Mouse (Mus musculus) mouse trophoblast stem cell (cell line): ENCODE measurements around the gene Clec18a.
"Not testable (repeated sequence)": the region's sequence is repeated elsewhere in the genome, so short reads cannot be mapped to it uniquely, and the experiment has no call there.

ENCODE experiments used
- in situ Hi-C, 2 experiments: fragments of 300-500 bp; cut with MseI, MboI; formaldehyde crosslinking; loops; 2 replicates in 1 of 2; 3 replicates in 1 of 2; pipeline ENCODE4 v1.15.1; 2025

The Clec18a gene

DNA sequence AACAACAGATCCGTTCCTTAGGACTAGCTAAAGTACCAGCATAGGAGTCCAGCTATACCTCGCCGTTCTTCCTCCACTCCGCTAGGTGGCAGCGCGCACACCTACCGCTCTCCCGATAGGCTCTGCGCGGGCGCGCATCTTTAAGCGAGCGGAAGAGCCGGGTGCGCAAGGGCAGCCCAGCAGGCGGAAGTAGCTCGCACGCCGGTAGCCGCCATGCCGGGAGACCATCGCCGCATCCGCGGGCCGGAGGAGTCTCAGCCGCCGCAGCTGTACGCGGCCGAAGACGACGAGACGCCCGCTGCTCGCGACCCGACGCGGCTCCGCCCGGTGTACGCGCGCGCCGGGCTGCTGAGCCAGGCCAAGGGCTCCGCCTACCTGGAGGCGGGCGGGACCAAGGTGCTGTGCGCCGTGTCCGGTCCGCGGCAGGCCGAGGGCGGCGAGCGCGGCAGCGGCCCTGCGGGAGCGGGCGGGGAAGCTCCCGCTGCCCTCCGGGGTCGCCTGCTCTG, 36.0 kb downstream of the Clec18a start, which contains the start of gene Exosc6:
Gene Exosc6, plus strand, starts transcription at position 182 of the 506 bp plus-strand sequence.
- in situ Hi-C loops = no loop called here

DNA sequence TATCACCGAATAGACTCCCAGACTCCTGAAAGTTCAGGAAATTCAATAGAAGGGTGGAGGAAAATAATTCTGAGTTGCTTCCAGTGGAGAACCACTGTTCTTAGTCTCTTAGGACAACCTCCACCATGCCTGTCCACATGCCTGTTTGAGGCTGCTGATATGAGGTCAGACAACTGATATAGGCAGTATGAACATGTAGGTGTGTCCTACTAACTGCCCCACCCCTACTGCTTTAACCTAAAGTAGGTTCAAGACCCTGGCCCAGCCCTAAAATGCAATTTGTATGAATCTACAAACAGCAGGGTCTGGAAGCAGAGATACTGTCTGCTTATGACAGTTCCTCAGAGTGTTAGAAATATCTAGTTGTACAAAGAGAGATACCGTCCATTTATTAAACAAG, 36.6 kb downstream of the Clec18a start:
- in situ Hi-C loops = no loop called here

GRCm38 (mm10) chr8:111055031-111055634, 37.1 kb downstream of the Clec18a start:
- in situ Hi-C loops = no loop called here

DNA sequence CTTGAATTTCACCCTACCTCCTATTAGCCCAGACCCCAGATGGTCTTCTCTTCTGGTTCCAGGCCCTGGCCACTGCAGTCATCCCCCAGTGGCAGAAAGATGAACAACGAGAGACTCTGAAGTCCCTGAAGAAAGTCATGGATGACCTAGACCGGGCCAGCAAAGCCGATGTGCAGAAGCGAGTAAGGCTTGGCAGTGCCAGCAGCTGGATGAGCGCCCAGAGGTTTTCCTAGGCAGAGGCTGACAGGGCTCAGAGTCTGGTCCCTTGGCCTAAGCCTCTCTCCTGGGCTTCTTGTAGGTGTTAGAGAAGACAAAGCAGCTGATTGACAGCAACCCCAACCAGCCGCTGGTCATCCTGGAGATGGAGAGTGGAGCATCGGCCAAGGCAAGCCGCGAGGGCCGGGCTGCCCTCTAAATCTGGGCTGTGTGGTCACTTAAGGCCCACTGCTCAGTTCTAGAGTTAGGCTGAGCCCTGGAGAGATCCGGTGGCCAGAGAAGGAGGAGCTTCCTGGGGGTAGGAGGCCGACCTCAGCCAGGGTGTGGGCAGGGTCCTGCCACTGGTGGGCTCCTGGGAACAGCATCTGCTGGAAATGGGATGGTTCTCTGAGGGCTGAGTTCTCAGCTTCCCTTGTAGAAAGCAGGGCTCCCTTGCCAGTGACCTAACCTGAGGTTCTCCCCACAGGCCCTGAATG, 38.3 kb downstream of the Clec18a start:
- in situ Hi-C loops = no loop called here

DNA sequence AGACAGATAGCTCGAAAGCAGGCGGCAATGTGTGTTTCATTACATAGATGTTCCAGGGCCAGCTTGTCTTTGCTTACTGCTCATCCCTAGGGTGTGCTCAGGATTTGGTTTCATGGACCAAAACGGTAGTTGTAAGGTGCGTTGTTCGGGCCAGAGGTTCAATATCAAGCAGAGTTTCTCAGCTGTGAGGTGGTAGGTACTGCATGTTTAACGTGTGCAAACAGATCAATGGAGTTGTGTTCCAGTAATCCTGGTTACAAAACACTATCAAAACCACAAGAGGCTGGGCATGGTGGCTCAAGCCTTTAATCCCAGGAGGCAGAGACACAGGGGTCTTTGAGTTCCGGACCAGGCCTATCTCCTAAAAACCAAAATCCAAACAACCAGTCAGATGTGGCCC, 43.1 kb downstream of the Clec18a start:
- in situ Hi-C loops = no loop called here

- in situ Hi-C loops = no loop called here
These were observed 43.5 kb downstream of the Clec18a start for GRCm38 (mm10) chr8:111048694-111049093.

GRCm38 (mm10) chr8:111044003-111044734, 48.1 kb downstream of the Clec18a start:
- in situ Hi-C loops = no loop called here

GRCm38 (mm10) chr8:111042546-111042945, 49.7 kb downstream of the Clec18a start:
- in situ Hi-C loops = no loop called here

GRCm38 (mm10) chr8:111036591-111036990, 55.6 kb downstream of the Clec18a start:
- in situ Hi-C loops = no loop called here

GRCm38 (mm10) chr8:111034276-111034675, 58.0 kb downstream of the Clec18a start:
- in situ Hi-C loops = no loop called here

DNA sequence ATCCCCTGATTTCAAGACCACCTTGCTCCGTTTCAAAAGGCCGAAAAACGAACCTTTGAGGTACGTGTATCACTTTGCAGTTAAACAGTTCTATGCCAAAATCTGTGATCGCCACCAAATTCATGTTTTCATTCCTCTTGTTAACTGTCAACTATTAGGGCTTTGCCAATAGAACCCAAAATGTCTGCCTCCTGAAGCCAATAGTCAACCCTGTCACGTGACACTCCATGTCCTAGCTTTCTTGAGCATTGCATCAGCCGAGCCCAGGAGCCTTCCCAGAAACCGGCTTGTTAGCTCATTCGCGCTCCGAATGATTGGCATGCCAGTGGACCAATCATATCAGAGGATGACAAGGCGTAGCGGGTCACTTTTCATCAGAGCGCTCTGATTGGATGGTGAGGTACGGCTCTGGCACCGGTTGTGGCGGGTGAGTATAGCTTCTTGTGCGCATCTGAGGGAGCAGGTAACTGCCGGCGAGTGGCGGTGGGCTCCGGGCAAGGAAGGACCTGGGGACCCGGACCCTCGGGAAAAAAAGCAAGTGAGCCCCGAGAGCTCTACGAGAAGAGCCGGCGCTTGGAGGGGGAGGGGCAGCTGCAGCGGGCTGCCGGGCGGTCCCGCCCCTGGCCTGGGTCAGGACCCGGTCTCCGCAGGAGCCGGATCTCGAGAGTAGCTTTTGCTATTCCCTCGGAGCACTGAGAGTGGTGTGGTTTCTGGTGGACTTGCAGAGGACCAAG, 58.6 kb downstream of the Clec18a start:
- in situ Hi-C loops = no loop called here

DNA sequence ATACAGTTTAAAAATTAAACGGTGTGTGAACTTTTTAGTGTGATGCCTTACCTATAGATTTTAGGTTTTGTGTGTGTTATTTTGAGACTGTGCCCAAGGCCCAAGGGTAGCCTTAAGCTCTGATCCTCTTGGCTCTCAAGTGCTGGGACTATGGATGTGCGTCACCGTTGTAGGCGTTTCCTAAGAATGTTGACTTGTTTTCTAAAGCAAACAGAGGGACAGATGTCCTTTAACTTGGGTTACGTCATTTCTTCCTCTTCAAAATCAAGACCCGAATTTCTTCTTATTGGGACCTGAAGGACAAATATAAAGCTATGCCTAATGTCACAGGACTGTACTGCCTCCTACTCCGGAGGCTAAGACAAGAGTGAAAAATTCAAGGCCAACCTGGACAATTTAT, 59.3 kb downstream of the Clec18a start, which contains the start of gene Aars:
Gene Aars, plus strand, starts transcription at position 229 of the 400 bp plus-strand sequence.
- in situ Hi-C loops = no loop called here

DNA sequence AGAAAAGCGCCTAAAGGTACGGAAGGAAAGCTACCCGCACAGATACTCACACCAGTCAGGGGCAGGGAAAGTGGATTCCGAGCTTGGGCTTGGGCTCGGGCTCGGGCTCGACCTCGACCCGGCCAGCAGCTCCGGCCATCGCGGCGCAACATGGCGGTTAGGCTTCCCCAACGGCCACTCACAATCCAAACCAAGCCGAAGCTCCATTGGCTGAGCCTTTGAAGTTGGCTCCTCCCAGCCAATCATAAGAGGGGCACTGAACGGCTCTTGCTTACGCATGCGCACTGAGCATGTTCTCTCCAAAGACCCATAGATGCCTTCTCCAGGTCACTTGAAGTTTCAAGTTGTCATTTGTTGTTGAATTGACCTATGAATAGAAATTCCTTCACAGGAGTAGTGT, 60.7 kb downstream of the Clec18a start, which contains the start of gene Ddx19b:
Gene Ddx19b, minus strand, starts transcription at position 180 of the 400 bp plus-strand sequence.
- in situ Hi-C loops = no loop called here

DNA sequence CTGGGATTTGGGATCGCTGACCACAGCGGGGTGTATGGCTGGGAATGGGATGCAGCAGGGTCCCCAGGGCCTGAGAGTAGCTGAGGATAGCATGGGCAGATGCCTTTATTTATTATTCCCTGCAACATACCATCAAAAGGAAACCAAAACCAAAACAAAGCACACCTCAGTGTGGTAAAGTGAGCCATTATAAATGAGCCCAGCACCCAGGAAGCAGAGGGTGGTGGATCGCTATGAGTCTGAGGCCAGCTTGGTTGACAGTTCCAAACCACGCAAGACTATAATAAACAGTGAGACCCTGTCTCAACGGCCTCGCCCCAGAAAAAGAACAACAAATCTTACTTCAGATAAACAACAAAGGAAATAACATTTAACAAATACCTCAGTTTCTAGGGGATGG, 62.2 kb downstream of the Clec18a start:
- in situ Hi-C loops = no loop called here

GRCm38 (mm10) chr8:111029589-111029988, 62.6 kb downstream of the Clec18a start:
- in situ Hi-C loops = no loop called here

DNA sequence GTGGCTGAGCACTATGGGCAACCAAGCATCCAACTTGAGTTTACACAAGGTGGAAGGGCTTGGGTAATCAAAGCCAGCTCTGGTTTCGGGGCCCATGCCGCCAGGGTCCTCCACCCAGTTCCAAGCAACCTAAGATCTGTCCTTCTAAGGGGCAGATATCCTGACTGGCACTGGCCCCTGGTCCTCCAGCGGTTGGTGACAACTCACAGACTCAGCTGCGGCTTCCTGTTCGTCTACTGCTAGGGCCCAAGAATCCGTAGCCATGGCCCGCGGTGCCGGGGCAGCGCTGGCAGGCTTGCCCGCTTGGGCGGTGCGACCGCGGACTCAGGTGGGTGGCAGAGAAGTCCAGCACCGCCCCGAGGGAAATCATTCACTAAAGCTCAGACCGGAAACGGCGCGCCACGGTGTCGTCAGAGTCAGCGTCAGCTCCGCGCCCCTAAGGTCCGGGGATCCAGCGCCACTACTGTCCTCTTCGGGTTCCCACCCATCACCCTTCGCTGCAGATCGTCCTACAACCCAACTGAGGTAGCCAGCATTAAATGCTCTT, 64.8 kb downstream of the Clec18a start:
- in situ Hi-C loops = no loop called here

DNA sequence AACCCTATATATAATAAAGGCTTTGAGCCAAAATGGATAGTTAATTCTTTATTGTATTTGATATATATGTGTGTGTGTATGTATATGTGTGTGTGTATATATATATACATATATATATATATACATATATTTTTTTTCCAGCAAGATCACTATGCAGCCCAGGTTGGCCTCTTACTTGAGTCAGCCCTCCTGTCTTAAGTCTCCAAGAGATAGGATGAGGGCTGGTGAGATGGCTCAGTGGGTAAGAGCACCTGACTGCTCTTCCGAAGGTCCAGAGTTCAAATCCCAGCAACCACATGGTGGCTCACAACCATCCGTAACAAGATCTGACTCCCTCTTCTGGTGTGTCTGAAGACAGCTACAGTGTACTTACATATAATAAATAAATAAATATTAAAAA, 65.6 kb downstream of the Clec18a start:
- in situ Hi-C loops = not testable (repeated sequence)

GRCm38 (mm10) chr8:111010230-111010991, 81.8 kb downstream of the Clec18a start:
- in situ Hi-C loops = not testable (repeated sequence)
